Mouse (Mus musculus): Measurements from ENCODE around the gene Hadh. TPM values are rescaled to one million over a fixed set of nuclear protein-coding genes. Genes with fewer than 3 reads are reported as not detected.

Hadh gene
- polyA plus RNA-seq, 1 experiment from 2014 or later, result 31.6 TPM

Other genes with a start within 250 kb of the Hadh start
- gene Lef1, start 161.6 kb downstream of the Hadh start, polyA plus RNA-seq (2015; fragmentation: Nextera tagmentation; extraction: Ambion mirVana), result 80.3 and 86.0 TPM in 2 replicates
- gene Cyp2u1, start 31.1 kb upstream of the Hadh start, polyA plus RNA-seq (2015; fragmentation: Nextera tagmentation; extraction: Ambion mirVana), result 3.8 and 4.8 TPM in 2 replicates
- gene Sgms2, start 219.3 kb upstream of the Hadh start, polyA plus RNA-seq (2015; fragmentation: Nextera tagmentation; extraction: Ambion mirVana), result 0.61 and 0.71 TPM in 2 replicates